ENCODE assay signal across 9 mouse cellular contexts in the genomic region with DNA sequence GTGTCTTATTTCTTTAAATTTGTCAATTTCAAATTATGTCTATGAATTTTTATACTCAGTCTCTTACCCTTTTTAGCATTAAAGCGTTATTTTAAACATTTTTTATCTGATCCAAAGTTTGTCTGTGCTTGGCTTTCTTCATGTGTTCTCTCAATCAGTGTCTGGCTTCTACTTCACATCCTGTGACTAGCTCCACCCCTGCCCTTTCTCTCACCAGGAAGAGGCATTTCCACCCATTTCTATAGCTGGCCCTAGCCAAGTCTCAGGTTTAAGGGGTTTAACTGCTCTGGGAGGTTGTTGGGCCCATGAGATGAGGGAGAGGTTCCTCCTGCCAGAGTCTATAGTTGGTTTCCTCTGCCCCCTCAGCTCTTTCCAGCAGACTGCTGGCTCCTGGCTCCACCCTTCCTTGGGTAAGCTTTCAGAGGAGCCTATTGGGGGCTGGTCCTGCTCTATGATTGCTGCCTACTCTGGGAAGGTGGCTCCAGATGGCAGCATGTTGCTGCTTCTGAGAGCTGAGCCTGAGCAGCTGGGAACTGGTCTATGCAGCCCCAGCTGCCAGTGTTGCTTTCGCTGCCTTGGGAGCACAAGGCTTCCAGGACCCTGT. TPM values are rescaled to one million over a fixed set of nuclear protein-coding genes. Genes with fewer than 3 reads are reported as not detected.
A peak's percentile ranks its signal among the peaks of the same experiment; 100 is the strongest.
DNase-seq lines count a peak whose midpoint lies in the region; ATAC-seq and TF ChIP-seq lines count a peak whose summit lies in the region.
"Had no signal": no experiment of that assay in that cellular context is flagged by ENCODE, and none has a peak within 500 bp of the region (broad histone marks: within the 10 kb centered on the region; RNA-seq: fewer than 3 reads in every experiment).

No protein-coding gene starts in this region.

- H3K9ac ChIP-seq in ES-E14 (ENCODE audit: insufficient read depth, low read depth, low read length, poor library complexity, severe bottlenecking), result no peak overlapping the region
- H3K9ac ChIP-seq in limb, embryonic 14.5 days (ENCODE audit: low read depth, low read length, severe bottlenecking), result no peak overlapping the region
- no peak overlapping the region for H3K9ac ChIP-seq in midbrain, embryonic 12.5 days (replicated peaks)

- H3K27ac ChIP-seq in ES-E14 (ENCODE audit: insufficient read depth, low read depth, low read length, poor library complexity, severe bottlenecking), result no peak overlapping the region
- H3K27ac ChIP-seq in limb, embryonic 14.5 days (replicated peaks; ENCODE audit: low read depth, low read length), result 0 out of 2 replicates have a peak overlapping the region, but pooled peaks have one; percentile 13
- H3K27ac ChIP-seq in midbrain, embryonic 12.5 days (replicated peaks), result peak overlapping the region; percentile 65

- no peak overlapping the region for H3K4me2 ChIP-seq in limb, embryonic 14.5 days (replicated peaks; ENCODE audit: low read depth, low read length, severe bottlenecking)
- no peak overlapping the region for H3K4me2 ChIP-seq in midbrain, embryonic 12.5 days (replicated peaks)

- intact Hi-C loops in gastrocnemius, postnatal 14 days (cut with DNase I; ENCODE audit: low total_unique reads), result no loop called here

- ATAC-seq in activated CD4-positive, CD25-positive, alpha-beta regulatory T cell, adult 4 months, result peak; percentile 60
- ATAC-seq in limb, embryonic 14.5 days (ENCODE audit: low FRiP score, low read depth), result peak; percentile 86
- ATAC-seq in midbrain, embryonic 12.5 days (ENCODE audit: low FRiP score, low read depth), result peak; percentile 38; the same call in 1 of the 2 replicates

- in situ Hi-C loops in ES-E14 (cut with MboI; ENCODE audit: low sequenced_read_pairs in 2 of 2, unreplicated experiment in 2 of 2), result no loop called here

- DNase-seq in ES-E14 (ENCODE audit: low read depth, low spot score), result peak; percentile 20
- DNase-seq in gastrocnemius, postnatal 14 days, result peak; percentile 40
- DNase-seq in induced T-regulatory cell, adult 2 months (ENCODE audit: low read depth), result peak; percentile 36
- peak; percentile 44 for DNase-seq in limb, embryonic 14.5 days (ENCODE audit: low spot score)
- DNase-seq in ovary, adult 18-20 months (ENCODE audit: low spot score), result no peak
- DNase-seq in urinary bladder, postnatal 4 days (ENCODE audit: low spot score in 2 of 2), result no peak

- peaks cover 2 to 4% of the 10 kb centered on the region in 2 experiments; a peak in 2 of 4 replicates for H3K4me1 ChIP-seq in ES-E14 (ENCODE audit: control insufficient read depth in 2 of 2, insufficient read depth in 2 of 2, low read length in 2 of 2, poor library complexity in 1 of 2)
- no peaks in the 10 kb centered on the region for H3K4me1 ChIP-seq in limb, embryonic 14.5 days (ENCODE audit: control insufficient read depth, insufficient read depth, low read length)
- peaks cover 8% of the 10 kb centered on the region; the same call in 1 of the 2 replicates for H3K4me1 ChIP-seq in midbrain, embryonic 12.5 days

- no peaks in the 10 kb centered on the region for H3K27me3 ChIP-seq in limb, embryonic 14.5 days (ENCODE audit: control insufficient read depth, insufficient read depth, low read length)
- no peaks in the 10 kb centered on the region for H3K27me3 ChIP-seq in midbrain, embryonic 12.5 days

- no peak for TF ChIP-seq POLR2A in limb, embryonic 14.5 days (IDR thresholded peaks at IDR 0.05; ENCODE audit: borderline replicate concordance, extremely low read depth, insufficient read depth, insufficient read length)

- 80% methylated on average over 2 of the region's 2 CpGs for WGBS in limb, embryonic 14.5 days
- 88% methylated on average over 2 of the region's 2 CpGs for WGBS in midbrain, embryonic 12.5 days

- no peak overlapping the region for H3K4me3 ChIP-seq in ES-E14 (ENCODE audit: insufficient read depth in 1 of 2, low read depth in 1 of 2, low read length in 2 of 2, poor library complexity in 1 of 2, severe bottlenecking in 1 of 2)
- H3K4me3 ChIP-seq in limb, embryonic 14.5 days (replicated peaks; ENCODE audit: low read length), result no peak overlapping the region
- H3K4me3 ChIP-seq in midbrain, embryonic 12.5 days, result no peak overlapping the region
- H3K4me3 ChIP-seq: erythroblast, embryonic 14.5 days had no signal

- no peaks in the 10 kb centered on the region for H3K36me3 ChIP-seq in ES-E14 (ENCODE audit: control insufficient read depth, insufficient read depth, low read length, poor library complexity, severe bottlenecking)
- 0 out of 2 replicates have a peak, but pooled peaks cover 5% of the 10 kb centered on the region for H3K36me3 ChIP-seq in limb, embryonic 14.5 days (ENCODE audit: control insufficient read depth, insufficient read depth, low read length)
- no peaks in the 10 kb centered on the region for H3K36me3 ChIP-seq in midbrain, embryonic 12.5 days

- no peaks in the 10 kb centered on the region for H3K9me3 ChIP-seq in ES-E14 (ENCODE audit: control insufficient read depth, insufficient read depth, low read depth, low read length)
- H3K9me3 ChIP-seq in limb, embryonic 14.5 days (ENCODE audit: control insufficient read depth, low read length), result no peaks in the 10 kb centered on the region
- H3K9me3 ChIP-seq in midbrain, embryonic 12.5 days, result no peaks in the 10 kb centered on the region

TF ChIP-seq in ES-E14, 5 proteins besides CTCF, POLR2A, EP300 and RAD21:
- no peak for TF ChIP-seq HCFC1 (IDR thresholded peaks at IDR 0.05; ENCODE audit: borderline replicate concordance, insufficient read depth, low read length)
- TF ChIP-seq MAFK (IDR thresholded peaks at IDR 0.05; ENCODE audit: insufficient read depth, low read depth, low read length), result no peak
- TF ChIP-seq ZNF384 (IDR thresholded peaks at IDR 0.05; ENCODE audit: low read depth, low read length), result no peak
- TF ChIP-seq ZC3H11A (IDR thresholded peaks at IDR 0.05; ENCODE audit: borderline replicate concordance, low read depth, low read length), result no peak
- TF ChIP-seq CHD2 (IDR thresholded peaks at IDR 0.05; ENCODE audit: low read depth, low read length), result no peak
TF ChIP-seq in ES-E14: peak in this region for 0.

RNA-seq across cellular contexts. Expression of gene Dnajc5, which starts 17.3 kb away (rescaled TPM):
- total RNA-seq in ES-E14 (2012; rRNA removed), result 67.2 and 87.6 TPM in 2 replicates
- 10 to 100 TPM; 36.9 to 37.1 TPM for polyA plus RNA-seq in activated CD4-positive, CD25-positive, alpha-beta regulatory T cell, adult 4 months (2017; shearing (Covaris generic))
- total RNA-seq in gastrocnemius, postnatal 14 days (2021), result 10 to 100 TPM; 47.8 to 51.8 TPM
- polyA plus RNA-seq in limb, embryonic 14.5 days (2012; rRNA removed), result 72.5 and 91.8 TPM in 2 replicates
- polyA plus RNA-seq in limb, embryonic 14.5 days (2014; fragmentation: Nextera tagmentation; extraction: Ambion mirVana), result 75.7 and 85.5 TPM in 2 replicates
- 137 and 140 TPM in 2 replicates for polyA plus RNA-seq in midbrain, embryonic 12.5 days (2016; fragmentation: Nextera tagmentation; extraction: Ambion mirVana)

RNA-seq across cellular contexts. Expression of gene Tpd52l2, which starts 40.6 kb away (rescaled TPM):
- 111 TPM in 2 replicates for total RNA-seq in ES-E14 (2012; rRNA removed)
- polyA plus RNA-seq in activated CD4-positive, CD25-positive, alpha-beta regulatory T cell, adult 4 months (2017; shearing (Covaris generic)), result 100 to 1,000 TPM in 1 of 2 experiments, 10 to 100 TPM in 1; 88.0 to 103 TPM
- total RNA-seq in gastrocnemius, postnatal 14 days (2021), result 10 to 100 TPM; 58.7 to 59.4 TPM
- 108 and 123 TPM in 2 replicates for polyA plus RNA-seq in limb, embryonic 14.5 days (2012; rRNA removed)
- polyA plus RNA-seq in limb, embryonic 14.5 days (2014; fragmentation: Nextera tagmentation; extraction: Ambion mirVana), result 172 and 177 TPM in 2 replicates
- 122 and 135 TPM in 2 replicates for polyA plus RNA-seq in midbrain, embryonic 12.5 days (2016; fragmentation: Nextera tagmentation; extraction: Ambion mirVana)

RNA-seq across cellular contexts. Expression of gene Abhd16b, which starts 44.5 kb away (rescaled TPM):
- total RNA-seq in ES-E14 (2012; rRNA removed), result 0.36 and 0.53 TPM in 2 replicates
- polyA plus RNA-seq in activated CD4-positive, CD25-positive, alpha-beta regulatory T cell, adult 4 months (2017; shearing (Covaris generic)), result not detected
- not detected for total RNA-seq in gastrocnemius, postnatal 14 days (2021)
- not detected in 2 replicates for polyA plus RNA-seq in limb, embryonic 14.5 days (2012; rRNA removed)
- not detected in 2 replicates for polyA plus RNA-seq in limb, embryonic 14.5 days (2014; fragmentation: Nextera tagmentation; extraction: Ambion mirVana)
- polyA plus RNA-seq in midbrain, embryonic 12.5 days (2016; fragmentation: Nextera tagmentation; extraction: Ambion mirVana), result not detected in 2 replicates
- polyA plus RNA-seq: erythroblast, embryonic 14.5 days had no signal

RNA-seq across cellular contexts. Expression of gene Uckl1, which starts 47.1 kb away (rescaled TPM):
- 24.0 and 34.5 TPM in 2 replicates for total RNA-seq in ES-E14 (2012; rRNA removed)
- 100 to 1,000 TPM; 111 to 136 TPM for polyA plus RNA-seq in activated CD4-positive, CD25-positive, alpha-beta regulatory T cell, adult 4 months (2017; shearing (Covaris generic))
- total RNA-seq in gastrocnemius, postnatal 14 days (2021), result 10 to 100 TPM; 28.8 to 29.7 TPM
- 130 and 165 TPM in 2 replicates for polyA plus RNA-seq in limb, embryonic 14.5 days (2012; rRNA removed)
- polyA plus RNA-seq in limb, embryonic 14.5 days (2014; fragmentation: Nextera tagmentation; extraction: Ambion mirVana), result 41.2 and 46.3 TPM in 2 replicates
- polyA plus RNA-seq in midbrain, embryonic 12.5 days (2016; fragmentation: Nextera tagmentation; extraction: Ambion mirVana), result 60.4 and 71.6 TPM in 2 replicates

RNA-seq across cellular contexts. Expression of gene Prpf6, which starts 54.1 kb away (rescaled TPM):
- total RNA-seq in ES-E14 (2012; rRNA removed), result 58.7 and 67.8 TPM in 2 replicates
- polyA plus RNA-seq in activated CD4-positive, CD25-positive, alpha-beta regulatory T cell, adult 4 months (2017; shearing (Covaris generic)), result 10 to 100 TPM; 69.3 to 69.5 TPM
- total RNA-seq in gastrocnemius, postnatal 14 days (2021), result 10 to 100 TPM; 28.0 to 30.1 TPM
- 29.7 and 41.6 TPM in 2 replicates for polyA plus RNA-seq in limb, embryonic 14.5 days (2012; rRNA removed)
- polyA plus RNA-seq in limb, embryonic 14.5 days (2014; fragmentation: Nextera tagmentation; extraction: Ambion mirVana), result 57.9 and 64.2 TPM in 2 replicates
- 75.2 and 80.5 TPM in 2 replicates for polyA plus RNA-seq in midbrain, embryonic 12.5 days (2016; fragmentation: Nextera tagmentation; extraction: Ambion mirVana)

Comparison
In these comparisons a context has a peak if more than half of its experiments do, and no peak if none do; other contexts are left out.
1. DNase-seq: peak in ES-E14 (single experiment), gastrocnemius, postnatal 14 days (single experiment), induced T-regulatory cell, adult 2 months (single experiment) and limb, embryonic 14.5 days (single experiment); none in ovary, adult 18-20 months (single experiment) and urinary bladder, postnatal 4 days (0 of 2).
2. Peak in every context shown above with its lines, with median percentiles within 50 percentile points of each other: ATAC-seq.